Mouse (Mus musculus): ENCODE measurements around the gene Gm17949.

GRCm38 (mm10) chr17:56975391-56975790 is 35.9 kb upstream of the Gm17949 start:
- TF ChIP-seq CTCF (IDR thresholded peaks at IDR 0.05; ENCODE audit: low read depth, low read length) (no peak), POLR2AphosphoS5 (IDR thresholded peaks at IDR 0.05; ENCODE audit: insufficient replicate concordance, low read depth, low read length) (no peak)
